Mouse (Mus musculus): ENCODE data around the gene Nrcam.
A peak's percentile ranks its signal among the peaks of the same experiment; 100 is the strongest.

The Nrcam gene

DNA sequence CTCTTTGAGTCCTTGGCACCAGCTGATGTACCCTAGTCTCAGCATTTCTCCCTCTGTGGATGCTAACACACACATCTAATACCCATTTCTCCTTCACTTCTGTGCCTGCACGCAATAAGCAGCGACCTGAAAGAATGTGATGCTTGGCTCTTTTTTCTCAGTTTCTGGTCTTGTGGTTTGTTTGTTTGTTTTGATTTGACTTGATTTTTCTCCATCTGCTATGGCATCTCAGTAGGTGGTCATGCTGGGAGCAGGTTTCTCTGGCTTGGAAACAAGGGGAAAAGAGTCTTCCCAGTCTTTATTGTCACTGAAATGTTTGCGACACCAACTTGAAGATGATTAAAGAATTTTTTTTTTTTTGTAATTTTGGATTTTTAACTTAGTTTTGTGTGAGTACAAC lies 192.8 kb downstream of the Nrcam start:
- no peak for DNase-seq

GRCm38 (mm10) chr12:44524621-44525565 lies 196.2 kb downstream of the Nrcam start:
- no peak for DNase-seq

- DNase-seq: no peak
Measured at GRCm38 (mm10) chr12:44528391-44529016, 199.8 kb downstream of the Nrcam start.

GRCm38 (mm10) chr12:44532337-44533113 lies 203.8 kb downstream of the Nrcam start:
- no peak for DNase-seq

GRCm38 (mm10) chr12:44534100-44534633 lies 205.5 kb downstream of the Nrcam start:
- no peak for DNase-seq

- no peak for DNase-seq
Measured at GRCm38 (mm10) chr12:44535623-44536022, 206.9 kb downstream of the Nrcam start.

DNA sequence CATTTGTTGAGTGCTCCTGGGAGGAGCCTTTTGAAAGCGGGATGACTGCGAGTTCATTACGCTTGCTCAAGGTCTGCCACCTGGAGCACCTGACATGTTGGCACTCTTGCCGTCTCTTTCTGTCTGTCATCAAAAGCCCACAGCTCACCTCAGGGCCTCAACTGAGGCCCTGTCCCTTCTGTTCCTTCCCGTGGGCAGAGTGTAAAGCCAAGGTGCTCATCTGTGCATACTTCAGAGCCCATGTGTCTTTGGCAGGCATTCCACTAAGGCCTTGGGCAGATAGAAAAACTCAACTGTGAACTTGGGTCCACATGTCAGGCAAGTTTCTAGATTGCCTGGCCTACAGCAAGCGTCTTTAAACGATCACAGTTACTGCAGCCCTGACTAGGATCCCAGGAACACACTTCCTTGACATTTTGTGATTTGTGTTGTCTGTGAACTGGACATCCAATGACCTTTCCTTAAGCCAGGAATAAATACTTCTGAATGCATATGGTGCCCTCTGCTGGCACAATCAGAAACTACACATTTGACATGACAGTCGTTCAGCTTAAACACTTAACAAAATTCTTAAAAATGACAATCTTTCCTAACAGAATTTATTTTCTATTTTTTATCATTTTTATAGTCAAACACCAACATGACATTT lies 219.2 kb downstream of the Nrcam start:
- DNase-seq: peak in 1 of 2 experiments; percentile 11

DNA sequence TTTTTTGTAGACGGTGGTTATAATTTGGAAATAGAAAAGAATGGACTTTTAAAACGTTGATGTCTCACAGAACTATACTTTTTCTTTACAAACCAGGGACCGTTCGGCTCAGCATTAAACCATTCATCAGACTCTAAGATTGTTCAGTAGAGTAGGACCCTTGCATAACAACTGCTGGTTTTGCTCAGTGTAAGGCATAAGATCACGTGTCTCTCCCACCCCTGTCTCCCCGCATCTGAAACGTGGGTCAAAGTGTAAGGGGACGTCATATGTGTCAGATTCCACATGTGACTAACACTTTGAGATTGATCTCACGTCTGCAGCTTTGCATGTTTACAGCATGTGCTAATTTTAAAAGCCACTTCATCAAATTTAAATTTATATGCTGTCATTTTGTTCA lies 219.8 kb downstream of the Nrcam start:
- DNase-seq: no peak

DNA sequence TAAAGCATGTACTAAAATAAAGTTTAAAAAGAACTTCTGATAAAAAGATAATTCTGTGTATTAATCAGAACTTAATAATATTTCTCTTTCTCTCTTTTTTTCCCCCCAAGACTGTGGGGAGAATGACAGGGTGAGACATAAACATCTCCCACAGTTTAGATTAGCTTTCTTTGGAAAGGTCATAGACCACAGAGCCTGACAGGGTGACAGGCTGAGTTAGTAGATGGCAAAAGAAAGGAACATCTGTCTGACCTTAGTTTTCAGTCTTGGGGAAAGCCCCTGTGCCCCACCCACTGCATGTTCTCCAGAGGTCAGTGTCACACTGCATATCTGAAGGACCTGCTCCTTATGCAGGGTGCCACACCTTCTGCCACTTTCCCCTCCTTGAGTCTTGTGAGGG lies 222.9 kb downstream of the Nrcam start:
- no peak for DNase-seq

DNA sequence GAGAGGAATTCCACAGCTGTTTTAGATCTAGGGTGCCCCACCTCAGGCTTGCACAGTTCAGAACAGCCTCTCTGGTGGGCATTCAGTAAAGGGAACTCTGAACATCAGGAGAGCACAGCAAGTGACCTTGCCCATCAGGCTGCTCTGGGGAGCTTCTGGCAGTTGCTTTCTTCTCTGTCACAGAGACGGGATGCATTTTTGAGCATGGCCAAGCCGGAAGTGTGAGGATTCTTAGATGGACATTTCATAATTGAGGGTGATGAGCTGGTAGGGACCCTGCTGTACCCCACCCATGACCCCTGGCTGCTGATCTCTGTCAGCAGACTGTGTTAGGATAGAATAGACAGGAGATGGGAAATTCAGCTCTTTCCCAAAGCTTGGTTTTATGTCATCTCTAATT lies 225.4 kb downstream of the Nrcam start:
- DNase-seq: no peak

DNA sequence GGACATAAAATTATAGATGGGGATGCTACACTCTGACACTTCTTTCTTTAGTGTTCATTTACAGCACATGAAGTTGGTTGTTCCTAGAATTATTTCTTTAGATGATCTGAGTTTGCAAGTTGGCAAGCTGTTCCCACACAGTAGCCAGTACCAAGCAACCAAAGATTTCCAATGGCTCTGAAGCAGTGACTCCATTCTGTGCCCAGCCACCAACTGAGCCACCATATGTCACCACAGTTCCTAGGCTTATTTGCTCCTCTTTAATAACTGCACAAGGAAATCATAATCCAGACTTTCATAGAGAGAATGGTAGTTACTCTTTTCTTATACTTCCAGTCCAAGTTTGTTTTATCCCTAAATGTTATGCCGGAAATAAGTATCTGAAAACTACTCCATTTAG lies 226.1 kb downstream of the Nrcam start:
- no peak for DNase-seq

GRCm38 (mm10) chr12:44560002-44560401 lies 231.3 kb downstream of the Nrcam start:
- no peak for DNase-seq

DNA sequence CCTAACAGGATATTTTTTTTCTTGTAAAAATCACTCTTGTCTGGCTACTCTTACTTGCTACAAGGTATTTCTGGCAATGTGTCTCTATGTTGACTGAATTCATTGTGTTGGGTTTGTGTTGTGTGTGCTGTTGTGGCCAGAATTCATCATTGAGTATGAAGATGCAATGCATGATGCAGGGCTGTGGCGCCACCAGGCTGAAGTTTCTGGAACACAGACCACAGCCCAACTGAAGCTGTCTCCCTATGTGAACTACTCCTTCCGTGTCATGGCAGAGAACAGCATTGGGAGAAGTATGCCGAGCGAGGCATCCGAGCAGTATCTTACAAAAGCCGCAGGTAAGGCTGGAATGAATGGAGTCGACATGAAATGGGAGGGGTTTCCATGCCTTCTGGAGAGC lies 241.4 kb downstream of the Nrcam start:
- DNase-seq: no peak

- DNase-seq: no peak
Measured at GRCm38 (mm10) chr12:44572664-44573063, 244.0 kb downstream of the Nrcam start.

DNA sequence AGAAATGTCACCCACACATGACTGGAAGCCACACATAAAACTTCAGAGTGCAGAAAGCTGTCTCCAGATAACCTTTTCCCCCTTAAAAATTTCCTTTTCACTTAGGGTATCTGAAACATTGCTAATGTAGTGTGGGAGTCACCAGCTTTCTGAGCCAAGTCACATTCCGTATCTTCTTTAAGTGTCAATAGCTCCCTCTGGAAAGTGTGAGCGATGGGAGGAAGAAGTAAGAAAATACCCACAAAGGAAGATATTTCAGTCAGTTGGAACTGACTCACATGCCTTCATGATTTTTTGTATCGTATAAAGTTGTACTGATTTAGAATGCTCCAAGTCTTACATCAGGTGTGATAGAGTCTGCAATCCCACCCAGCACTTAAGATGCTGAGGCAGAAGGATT lies 245.5 kb downstream of the Nrcam start:
- no peak for DNase-seq

- DNase-seq: peak; percentile 18 to 26
Measured at GRCm38 (mm10) chr12:44601410-44602149, 272.9 kb downstream of the Nrcam start.

DNA sequence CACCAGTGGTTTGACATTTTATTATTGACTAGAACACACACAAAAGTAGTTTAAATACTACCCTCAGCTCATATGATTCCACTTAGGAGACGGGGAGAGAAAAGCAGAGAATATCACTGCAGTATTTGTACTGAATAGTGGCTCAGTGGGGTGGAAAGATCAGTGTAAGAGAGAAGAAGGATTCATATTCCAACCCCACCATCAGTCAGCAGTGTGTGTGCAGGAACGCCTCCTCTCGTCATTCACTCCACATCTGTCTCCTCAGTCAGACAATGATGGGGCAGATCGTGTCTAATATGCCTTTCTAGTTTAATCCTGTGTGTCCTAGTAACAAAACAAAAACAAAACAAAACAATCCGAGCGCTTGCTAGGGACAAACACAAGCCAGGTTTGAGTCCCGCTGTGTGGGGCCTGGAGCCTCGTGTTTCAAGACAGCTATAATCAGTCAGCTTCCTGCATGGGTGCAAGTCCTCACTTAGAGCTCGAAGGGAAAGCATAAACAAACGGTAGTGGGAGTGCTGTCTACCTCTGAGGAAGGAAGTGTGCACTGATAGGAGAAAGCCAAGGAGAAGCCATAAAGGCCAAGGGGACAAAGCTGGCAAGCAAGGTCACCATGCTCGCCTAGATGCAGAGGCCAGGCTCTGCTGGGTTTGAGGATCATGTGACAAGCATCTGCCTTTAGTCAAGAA lies 273.7 kb downstream of the Nrcam start:
- DNase-seq: no peak

DNA sequence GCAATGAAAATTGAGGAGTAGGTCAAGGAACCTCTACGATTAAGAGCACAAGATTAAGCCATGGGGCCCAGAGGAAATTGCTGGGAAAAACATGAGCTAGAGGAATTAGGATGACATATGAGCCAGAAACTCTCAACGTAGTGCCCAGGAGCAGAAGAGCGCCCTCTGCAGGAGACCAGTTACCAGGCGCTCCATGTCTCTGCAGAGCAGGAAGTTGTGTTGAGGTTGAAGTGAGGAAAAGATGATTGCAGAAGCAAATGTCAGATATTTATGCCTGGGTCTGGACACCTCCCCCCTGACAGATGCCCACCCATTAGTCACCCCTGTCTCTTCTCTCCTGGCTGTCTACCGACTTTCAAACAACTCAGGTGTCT lies 274.3 kb downstream of the Nrcam start:
- no peak for DNase-seq

DNA sequence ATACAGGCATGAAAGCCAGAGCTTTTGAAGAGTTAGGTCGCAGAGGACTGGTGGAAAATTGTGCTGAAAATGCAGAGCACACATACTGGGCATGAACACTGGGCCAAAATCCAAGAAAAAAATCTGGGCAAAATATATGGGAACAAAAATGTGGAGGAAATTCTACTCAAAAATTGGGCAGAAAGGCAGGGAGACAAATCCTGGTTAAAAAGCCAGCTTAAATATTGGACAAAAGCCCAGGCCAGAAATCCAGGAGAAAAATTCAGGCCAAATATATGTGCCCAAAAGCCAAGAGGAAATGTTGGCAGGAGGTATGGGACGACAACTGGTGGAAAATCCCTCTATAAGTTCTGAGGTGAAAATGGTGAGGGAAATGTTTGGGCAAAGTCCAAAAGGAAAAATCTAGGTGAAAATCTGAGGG lies 288.3 kb downstream of the Nrcam start:
- no peak for DNase-seq

GRCm38 (mm10) chr12:44617488-44617887 lies 288.8 kb downstream of the Nrcam start:
- DNase-seq: no peak

DNA sequence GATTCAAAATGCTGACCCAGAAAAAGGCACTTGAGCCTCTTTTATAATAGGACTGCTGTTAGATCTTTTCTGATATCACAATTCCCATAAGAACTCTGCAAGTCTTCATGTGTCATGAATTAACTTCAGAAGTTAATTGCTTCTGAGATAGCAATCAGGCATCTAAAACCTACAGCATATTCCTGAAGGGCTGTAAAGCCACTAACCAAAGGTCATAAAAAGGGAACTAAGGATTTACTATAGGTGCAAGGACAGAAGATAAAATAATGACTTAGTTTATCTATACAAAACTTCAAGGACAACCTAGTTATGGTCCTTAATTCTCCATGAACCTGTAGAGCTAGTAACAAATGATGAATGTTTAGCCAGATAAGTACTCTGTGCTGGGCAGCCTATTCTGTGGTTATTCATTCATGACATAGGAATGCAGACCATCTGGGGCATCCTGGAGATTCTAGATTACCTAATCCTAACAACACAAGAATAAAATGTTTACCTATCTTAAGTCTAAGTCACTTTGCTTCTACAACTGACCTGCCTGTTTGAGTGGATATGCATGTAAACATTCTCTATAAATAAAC lies 310.7 kb downstream of the Nrcam start:
- no peak for DNase-seq

All from thymus, postnatal 36 days (tissue).